Mouse (Mus musculus) CH12.LX (cell line): ENCODE measurements around the gene Paf1. TPM values are rescaled to one million over a fixed set of nuclear protein-coding genes. Genes with fewer than 3 reads are reported as not detected.

Experiments used
- DNase-seq: peaks from one replicate; pipeline ENCODE4 v3.0.0-alpha.2; 2013; ENCODE audit errors: extremely low read depth
- H3K27ac ChIP-seq: 2 replicates; pipeline ENCODE4 v1.5.1; 2012; ENCODE audit warnings: low read depth, mild to moderate bottlenecking, control low read depth, moderate library complexity; ENCODE audit not compliant: insufficient read depth
- H3K27me3 ChIP-seq: replicated peaks from 2 replicates; pipeline ENCODE3; 2012; ENCODE audit warnings: inconsistent platforms
- H3K36me3 ChIP-seq, 2 experiments: replicated peaks in 1 of 2; 2 replicates each; pipeline versions ENCODE3 to v1.6.1; 2012; ENCODE audit warnings: inconsistent platforms in 1 of 2, low read length in 1 of 2, mild to moderate bottlenecking in 1 of 2, mixed read lengths in 1 of 2, moderate library complexity in 1 of 2; ENCODE audit not compliant: control insufficient read depth in 1 of 2, insufficient read depth in 1 of 2
- H3K4me1 ChIP-seq, 2 experiments: 2 replicates each; pipeline ENCODE4 v1.6.1; 2012; ENCODE audit warnings: inconsistent platforms in 1 of 2, moderate library complexity in 1 of 2; ENCODE audit not compliant: insufficient read depth in 2 of 2, control insufficient read depth in 1 of 2
- H3K4me2 ChIP-seq: 2 replicates; pipeline ENCODE4 v1.6.1; 2012; ENCODE audit warnings: low read depth, mild to moderate bottlenecking, control low read depth; ENCODE audit not compliant: poor library complexity, insufficient read depth, severe bottlenecking
- H3K4me3 ChIP-seq, 3 experiments: fragments of 150-350 bp in 1 of 3; sonication (generic) in 1 of 3; replicated peaks in 1 of 3; 2 replicates each; pipeline versions ENCODE3 to v1.5.1; 2011 to 2012; ENCODE audit warnings: low read depth in 2 of 3, low read length in 2 of 3, mild to moderate bottlenecking in 2 of 3, moderate library complexity in 2 of 3, control low read depth in 1 of 3, improper control_type of control experiment in 1 of 3, inconsistent platforms in 1 of 3, mixed read lengths in 1 of 3; ENCODE audit not compliant: poor library complexity in 1 of 3
- H3K79me2 ChIP-seq: replicated peaks from 2 replicates; pipeline ENCODE4 v1.6.1; 2012; ENCODE audit warnings: mild to moderate bottlenecking, moderate library complexity; ENCODE audit not compliant: control insufficient read depth, poor library complexity, insufficient read depth, severe bottlenecking; ENCODE audit errors: extremely low read depth
- H3K9ac ChIP-seq: 2 replicates; pipeline ENCODE4 v1.6.1; 2012; ENCODE audit warnings: low read depth, mild to moderate bottlenecking, control low read depth, moderate library complexity; ENCODE audit not compliant: insufficient read depth
- H3K9me3 ChIP-seq: replicated peaks from 2 replicates; pipeline ENCODE3; 2012; ENCODE audit warnings: low read length, inconsistent platforms, mixed read lengths
- BHLHE40 ChIP-seq: IDR thresholded peaks from 2 replicates; pipeline ENCODE4 v1.6.1; 2011; ENCODE audit warnings: mild to moderate bottlenecking, low read depth, low read length, improper control_type of control experiment
- CHD1 ChIP-seq: IDR thresholded peaks from 2 replicates; pipeline ENCODE4 v1.6.1; 2012; ENCODE audit warnings: low read depth, low read length, improper control_type of control experiment, inconsistent platforms
- CHD2 ChIP-seq: IDR thresholded peaks from 2 replicates; pipeline ENCODE4 v1.6.1; 2011; ENCODE audit warnings: low read length, improper control_type of control experiment
- CTCF ChIP-seq, 2 experiments: IDR thresholded peaks in 1 of 2; conservative IDR thresholded peaks in 1 of 2; 2 replicates each; pipeline ENCODE4 v1.5.1; 2011 to 2012; ENCODE audit warnings: low read depth in 2 of 2, low read length in 2 of 2, improper control_type of control experiment in 1 of 2, inconsistent platforms in 1 of 2, mild to moderate bottlenecking in 1 of 2, moderate library complexity in 1 of 2
- ELF1 ChIP-seq: IDR thresholded peaks from 2 replicates; pipeline ENCODE4 v1.6.1; 2014; ENCODE audit warnings: low read depth, mild to moderate bottlenecking, inconsistent platforms, low read length, improper control_type of control experiment
- EP300 ChIP-seq: IDR thresholded peaks from 2 replicates; pipeline ENCODE4 v1.6.1; 2011; ENCODE audit warnings: low read length, improper control_type of control experiment
- ETS1 ChIP-seq: conservative IDR thresholded peaks from 2 replicates; pipeline ENCODE4 v1.6.1; 2012; ENCODE audit warnings: low read depth, mild to moderate bottlenecking, inconsistent platforms, low read length, improper control_type of control experiment, moderate library complexity
- IRF4 ChIP-seq: IDR thresholded peaks from 2 replicates; pipeline ENCODE4 v1.6.1; 2014; ENCODE audit warnings: low read depth, mild to moderate bottlenecking, inconsistent platforms, low read length, improper control_type of control experiment
- JUN ChIP-seq: IDR thresholded peaks from 2 replicates; pipeline ENCODE4 v1.6.1; 2011; ENCODE audit warnings: low read depth, mild to moderate bottlenecking, low read length, improper control_type of control experiment, moderate library complexity; ENCODE audit not compliant: insufficient read depth
- JUND ChIP-seq: conservative IDR thresholded peaks from 2 replicates; pipeline ENCODE4 v1.6.1; 2011; ENCODE audit warnings: low read depth, low read length, improper control_type of control experiment
- KAT2A ChIP-seq: IDR thresholded peaks from 2 replicates; pipeline ENCODE4 v1.6.1; 2012; ENCODE audit warnings: low read length, improper control_type of control experiment, inconsistent platforms; ENCODE audit not compliant: insufficient replicate concordance
- MAX ChIP-seq: IDR thresholded peaks from 2 replicates; pipeline ENCODE4 v1.6.1; 2011; ENCODE audit warnings: low read length, improper control_type of control experiment
- MEF2A ChIP-seq: IDR thresholded peaks from 2 replicates; pipeline ENCODE4 v1.6.1; 2014; ENCODE audit warnings: low read depth, mild to moderate bottlenecking, inconsistent platforms, low read length, improper control_type of control experiment, borderline replicate concordance
- MXI1 ChIP-seq: IDR thresholded peaks from 2 replicates; pipeline ENCODE4 v1.6.1; 2011; ENCODE audit warnings: mild to moderate bottlenecking, low read depth, low read length, improper control_type of control experiment
- MYC ChIP-seq: IDR thresholded peaks from 2 replicates; pipeline ENCODE4 v1.6.1; 2011; ENCODE audit warnings: low read depth, mild to moderate bottlenecking, improper control_type of control experiment, low read length
- NRF1 ChIP-seq: IDR thresholded peaks from 2 replicates; pipeline ENCODE4 v1.6.1; 2014; ENCODE audit warnings: low read depth, mild to moderate bottlenecking, inconsistent platforms, low read length, improper control_type of control experiment, moderate library complexity
- POLR2A ChIP-seq: IDR thresholded peaks from 2 replicates; pipeline ENCODE4 v1.6.1; 2011; ENCODE audit warnings: low read depth, mild to moderate bottlenecking, improper control_type of control experiment, low read length
- POLR2AphosphoS2 ChIP-seq: IDR thresholded peaks from 2 replicates; pipeline ENCODE4 v1.6.1; 2011; ENCODE audit warnings: low read depth, low read length, improper control_type of control experiment
- RAD21 ChIP-seq: IDR thresholded peaks from 2 replicates; pipeline ENCODE4 v1.6.1; 2011; ENCODE audit warnings: low read depth, mild to moderate bottlenecking, low read length, improper control_type of control experiment, moderate library complexity
- RCOR1 ChIP-seq: conservative IDR thresholded peaks from 2 replicates; pipeline ENCODE4 v1.6.1; 2012; ENCODE audit warnings: low read depth, mild to moderate bottlenecking, inconsistent platforms, low read length, improper control_type of control experiment
- SIN3A ChIP-seq: IDR thresholded peaks from 2 replicates; pipeline ENCODE4 v1.6.1; 2012; ENCODE audit warnings: low read length, improper control_type of control experiment, inconsistent platforms
- UBTF ChIP-seq: IDR thresholded peaks from 2 replicates; pipeline ENCODE4 v1.6.1; 2012; ENCODE audit warnings: low read depth, mild to moderate bottlenecking, inconsistent platforms, low read length, improper control_type of control experiment, moderate library complexity
- USF2 ChIP-seq: conservative IDR thresholded peaks from 2 replicates; pipeline ENCODE4 v1.6.1; 2011; ENCODE audit warnings: low read depth, low read length, improper control_type of control experiment
- ZKSCAN1 ChIP-seq: IDR thresholded peaks from 2 replicates; pipeline ENCODE4 v1.6.1; 2012; ENCODE audit warnings: low read depth, inconsistent platforms, low read length, improper control_type of control experiment, borderline replicate concordance
- ZMIZ1 ChIP-seq: IDR thresholded peaks from 2 replicates; pipeline ENCODE4 v1.6.1; 2012; ENCODE audit warnings: low read depth, mild to moderate bottlenecking, inconsistent platforms, low read length, improper control_type of control experiment
- ZNF384 ChIP-seq: IDR thresholded peaks from 2 replicates; pipeline ENCODE4 v1.6.1; 2012; ENCODE audit warnings: low read depth, low read length, improper control_type of control experiment, inconsistent platforms
- dilution Hi-C: fragments of 300-500 bp; cut with MboI; formaldehyde crosslinking; loops from 2 replicates; pipeline ENCODE4 v1.14.3; 2020; ENCODE audit warnings: low sequenced_read_pairs; ENCODE audit not compliant: extremely low pct_unique_long_range_greater_than_20kb, extremely low pct_ligation_motif_present
- in situ Hi-C: fragments of 300-500 bp; cut with MboI; formaldehyde crosslinking; loops from 3 replicates; pipeline ENCODE4 v1.14.3; 2019; ENCODE audit warnings: low sequenced_read_pairs, low pct_ligation_motif_present, low pct_unique_long_range_greater_than_20kb, mixed read lengths
- polyA plus RNA-seq: library from polyadenylated mRNA; unstranded; fragments of >175 nt; gene quantifications from 2 replicates; pipeline ENCODE4 v1.2.1, GENCODE M21; 2012; ENCODE audit warnings: low read depth; ENCODE audit not compliant: insufficient read length
- total RNA-seq, 2 experiments: library from RNA; depleted of rRNA; stranded (reverse); fragments of 300-350 nt in 1 of 2; fragments of >200 nt in 1 of 2; gene quantifications; 2 replicates each; pipeline ENCODE4 v1.2.3; 2012 to 2014

The Paf1 gene
- total and polyA plus RNA-seq, 3 experiments, result 42.2 to 105 (median 45.9) TPM

- TF ChIP-seq KAT2A (no peak), JUN (no peak), SIN3A (no peak), CHD1 (no peak), MAX (no peak), NRF1 (no peak), CHD2 (no peak), UBTF (no peak), RAD21 (no peak), CTCF (conservative IDR thresholded peaks at IDR 0.05 in 1 of 2, IDR thresholded peaks at IDR 0.05 in 1 of 2; ENCODE audit: low read depth in 2 of 2, low read length in 2 of 2) (no peak), MXI1 (no peak), ZMIZ1 (no peak)
- Histone ChIP-seq H3K4me2 (peak overlapping the region; percentile 73), H3K4me1 (peaks cover 16 to 70% of the 10 kb centered on the region in 2 experiments), H3K36me3 (peaks cover 0 to 11% of the 10 kb centered on the region in 2 experiments), H3K9me3 (no peaks in the 10 kb centered on the region), H3K27ac (peak overlapping the region; percentile 95), H3K27me3 (no peaks in the 10 kb centered on the region), H3K9ac (0 out of 2 replicates have a peak overlapping the region, but pooled peaks have one; percentile 60), H3K79me2 (no peaks in the 10 kb centered on the region), H3K4me3 (peak overlapping the region in 1 of 3 experiments; percentile 15)
- DNase-seq, result no peak
- in situ Hi-C loops, result no loop called here
- dilution Hi-C loops, result no loop called here
These were observed 49.2 kb downstream of the Paf1 start for GRCm38 (mm10) chr7:28441776-28442485.

GRCm38 (mm10) chr7:28442688-28443087 lies 49.9 kb downstream of the Paf1 start:
- dilution Hi-C loops, result no loop called here
- H3K4me3 ChIP-seq, result no peak overlapping the region
- peak overlapping the region; percentile 59 for H3K27ac ChIP-seq

More at GRCm38 (mm10) chr7:28442688-28443087, 49.9 kb downstream of the Paf1 start:
- Histone ChIP-seq H3K4me2 (peak overlapping the region; percentile 79), H3K36me3 (peaks cover 0 to 16% of the 10 kb centered on the region in 2 experiments), H3K79me2 (no peaks in the 10 kb centered on the region), H3K9me3 (no peaks in the 10 kb centered on the region), H3K9ac (peak overlapping the region; percentile 60), H3K4me1 (peaks cover 16 to 66% of the 10 kb centered on the region in 2 experiments), H3K27me3 (no peaks in the 10 kb centered on the region)
- peak; percentile 60 for DNase-seq
- TF ChIP-seq JUN (peak; percentile 50), ZKSCAN1 (no peak), RCOR1 (peak; percentile 38; the same call in 1 of the 2 replicates), BHLHE40 (no peak), ZNF384 (0 out of 2 replicates have a peak, but pooled peaks have one; percentile 1), IRF4 (peak; percentile 97), ETS1 (peak; percentile 58), MXI1 (peak; percentile 90), POLR2AphosphoS2 (no peak), MYC (no peak), MEF2A (peak; percentile 78; the same call in 1 of the 2 replicates), SIN3A (peak; percentile 79), USF2 (no peak), EP300 (peak; percentile 75; the same call in 1 of the 2 replicates), JUND (peak; percentile 65), ELF1 (peak; percentile 83), RAD21 (no peak), POLR2A (peak; percentile 37; the same call in 1 of the 2 replicates)
- in situ Hi-C loops, result no loop called here
